Mouse (Mus musculus): Measurements from ENCODE around the gene Cyp27a1. TPM values are rescaled to one million over a fixed set of nuclear protein-coding genes. Genes with fewer than 3 reads are reported as not detected.

Gene Cyp27a1
- total and polyA plus RNA-seq, 2 experiments from 2014 or later: 2.8 to 3.2 TPM

DNA sequence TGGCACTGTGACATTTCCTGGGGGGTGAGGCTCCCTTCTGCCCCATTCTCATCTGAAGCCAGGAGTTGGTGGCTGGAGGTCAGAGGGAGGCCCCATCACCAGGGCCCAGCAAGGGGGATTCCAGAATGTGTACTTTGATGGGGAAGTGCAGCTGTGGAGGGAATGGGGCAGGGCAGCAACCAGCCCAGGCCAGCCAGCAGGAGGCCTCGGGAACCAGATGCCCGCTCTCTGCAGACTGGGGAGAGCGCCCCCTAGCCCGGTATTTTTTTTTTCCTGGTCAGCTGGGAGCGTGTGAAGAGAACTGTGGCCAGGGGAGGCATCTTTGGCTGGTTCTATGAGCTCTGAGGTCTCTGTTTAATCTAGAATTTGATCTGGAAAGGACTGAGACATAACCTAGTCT, 62.4 kb downstream of the Cyp27a1 start:
- no peak overlapping the region for H3K4me3 ChIP-seq (ENCODE audit: low read length)
- no peak for DNase-seq (ENCODE audit: low spot score)
- H3K27me3 ChIP-seq (ENCODE audit: insufficient read depth, low read length): peaks cover 51% of the 10 kb centered on the region
- H3K36me3 ChIP-seq (ENCODE audit: insufficient read depth, low read length): no peaks in the 10 kb centered on the region
- WGBS: 11% methylated on average over 5 of the region's 5 CpGs
- no peak overlapping the region for H3K27ac ChIP-seq
- 0 out of 2 replicates have a peak, but pooled peaks cover 9% of the 10 kb centered on the region for H3K4me1 ChIP-seq (ENCODE audit: insufficient read depth, low read length)
- no peaks in the 10 kb centered on the region for H3K9me3 ChIP-seq (ENCODE audit: low read length)
- no peak for ATAC-seq
- H3K9ac ChIP-seq (replicated peaks; ENCODE audit: low read length): no peak overlapping the region
- peak; percentile 55 for TF ChIP-seq CTCF (IDR thresholded peaks at IDR 0.05; ENCODE audit: low read depth)
- H3K4me2 ChIP-seq (ENCODE audit: low read depth, low read length): no peak overlapping the region

DNA sequence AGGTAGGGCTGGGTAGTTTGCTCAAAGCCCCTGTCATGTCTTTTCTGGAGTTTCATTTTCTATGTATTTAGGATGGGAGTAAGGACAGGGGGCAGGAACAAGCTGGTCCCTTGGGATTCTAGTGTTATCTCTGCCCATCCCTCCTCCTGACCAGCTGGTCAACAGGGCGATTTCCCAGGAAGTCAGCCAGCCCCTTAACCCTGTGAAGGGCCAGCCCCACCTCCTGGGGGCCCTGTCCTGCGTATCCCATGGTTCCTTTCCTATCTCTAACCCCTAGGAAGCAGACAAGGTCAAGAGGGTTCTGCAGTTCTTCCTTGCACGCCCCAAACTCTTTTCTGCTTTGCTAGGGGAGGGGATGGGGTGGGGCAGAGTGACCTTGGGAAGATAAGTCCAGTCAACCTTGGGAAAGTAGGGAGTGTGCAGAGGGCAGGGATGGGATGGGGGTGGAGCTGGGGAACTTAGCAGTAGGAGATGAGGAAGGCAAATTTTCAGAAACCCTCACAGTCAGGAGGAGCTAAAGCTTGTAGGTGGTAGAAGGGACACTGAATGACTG, 65.6 kb downstream of the Cyp27a1 start:
- no peaks in the 10 kb centered on the region for H3K36me3 ChIP-seq (ENCODE audit: insufficient read depth, low read length)
- no peak overlapping the region for H3K4me3 ChIP-seq (ENCODE audit: low read length)
- H3K9ac ChIP-seq (replicated peaks; ENCODE audit: low read length): no peak overlapping the region
- H3K9me3 ChIP-seq (ENCODE audit: low read length): no peaks in the 10 kb centered on the region
- no peak overlapping the region for H3K27ac ChIP-seq
- no peak for TF ChIP-seq CTCF (IDR thresholded peaks at IDR 0.05; ENCODE audit: low read depth)
- H3K27me3 ChIP-seq (ENCODE audit: insufficient read depth, low read length): peaks cover 56% of the 10 kb centered on the region
- no peak overlapping the region for H3K4me2 ChIP-seq (ENCODE audit: low read depth, low read length)
- DNase-seq (ENCODE audit: low spot score) (no peak), ATAC-seq (no peak)
- H3K4me1 ChIP-seq (ENCODE audit: insufficient read depth, low read length): peaks cover 16% of the 10 kb centered on the region; the same call in 1 of the 2 replicates
- WGBS: 35% methylated on average over 3 of the region's 3 CpGs

DNA sequence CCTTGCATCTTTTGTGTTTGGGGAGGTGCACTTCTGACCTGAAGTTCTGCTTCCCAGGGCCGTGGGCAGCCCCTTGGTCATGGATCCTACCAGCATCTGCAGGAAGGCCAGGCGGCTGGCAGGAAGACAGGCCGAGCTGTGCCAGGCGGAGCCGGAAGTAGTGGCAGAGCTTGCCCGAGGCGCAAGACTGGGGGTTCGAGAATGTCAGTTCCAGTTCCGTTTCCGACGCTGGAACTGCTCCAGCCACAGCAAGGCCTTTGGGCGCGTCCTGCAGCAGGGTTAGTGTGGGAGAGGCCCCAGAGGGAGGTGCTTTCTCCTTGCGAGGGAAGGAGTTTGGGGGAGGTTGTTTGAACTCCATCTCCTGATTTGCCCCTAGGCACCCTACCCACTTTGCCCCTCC, 68.7 kb downstream of the Cyp27a1 start:
- Histone ChIP-seq H3K27ac (no peak overlapping the region), H3K4me1 (ENCODE audit: insufficient read depth, low read length) (peaks cover 10% of the 10 kb centered on the region; the same call in 1 of the 2 replicates), H3K27me3 (ENCODE audit: insufficient read depth, low read length) (peaks cover 57% of the 10 kb centered on the region), H3K9ac (replicated peaks; ENCODE audit: low read length) (no peak overlapping the region), H3K9me3 (ENCODE audit: low read length) (no peaks in the 10 kb centered on the region), H3K36me3 (ENCODE audit: insufficient read depth, low read length) (no peaks in the 10 kb centered on the region), H3K4me3 (ENCODE audit: low read length) (no peak overlapping the region), H3K4me2 (ENCODE audit: low read depth, low read length) (no peak overlapping the region)
- DNase-seq (ENCODE audit: low spot score) (no peak), ATAC-seq (no peak)
- no peak for TF ChIP-seq CTCF (IDR thresholded peaks at IDR 0.05; ENCODE audit: low read depth)
- WGBS: 19% methylated on average over 14 of the region's 14 CpGs

DNA sequence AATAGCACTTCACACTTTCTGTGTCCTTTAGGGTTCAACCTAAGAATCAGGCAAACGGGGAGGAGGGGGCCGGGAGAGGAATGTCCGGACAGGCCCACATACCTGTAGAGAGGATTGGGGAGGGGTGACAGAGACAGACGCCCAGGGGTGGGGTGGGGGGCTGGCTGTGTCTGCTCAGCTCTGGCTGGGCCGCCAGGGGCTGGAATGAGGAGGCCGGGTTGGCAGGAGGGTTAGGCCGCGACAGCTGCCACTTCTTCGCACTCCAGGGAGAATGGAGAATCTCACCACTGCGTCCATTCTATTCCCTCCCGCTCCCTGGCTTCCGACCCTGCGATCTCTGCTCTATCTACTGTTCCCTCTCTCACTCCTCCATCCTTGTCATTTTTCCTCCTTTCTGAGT, 70.2 kb downstream of the Cyp27a1 start:
- no peak overlapping the region for H3K9ac ChIP-seq (replicated peaks; ENCODE audit: low read length)

DNA sequence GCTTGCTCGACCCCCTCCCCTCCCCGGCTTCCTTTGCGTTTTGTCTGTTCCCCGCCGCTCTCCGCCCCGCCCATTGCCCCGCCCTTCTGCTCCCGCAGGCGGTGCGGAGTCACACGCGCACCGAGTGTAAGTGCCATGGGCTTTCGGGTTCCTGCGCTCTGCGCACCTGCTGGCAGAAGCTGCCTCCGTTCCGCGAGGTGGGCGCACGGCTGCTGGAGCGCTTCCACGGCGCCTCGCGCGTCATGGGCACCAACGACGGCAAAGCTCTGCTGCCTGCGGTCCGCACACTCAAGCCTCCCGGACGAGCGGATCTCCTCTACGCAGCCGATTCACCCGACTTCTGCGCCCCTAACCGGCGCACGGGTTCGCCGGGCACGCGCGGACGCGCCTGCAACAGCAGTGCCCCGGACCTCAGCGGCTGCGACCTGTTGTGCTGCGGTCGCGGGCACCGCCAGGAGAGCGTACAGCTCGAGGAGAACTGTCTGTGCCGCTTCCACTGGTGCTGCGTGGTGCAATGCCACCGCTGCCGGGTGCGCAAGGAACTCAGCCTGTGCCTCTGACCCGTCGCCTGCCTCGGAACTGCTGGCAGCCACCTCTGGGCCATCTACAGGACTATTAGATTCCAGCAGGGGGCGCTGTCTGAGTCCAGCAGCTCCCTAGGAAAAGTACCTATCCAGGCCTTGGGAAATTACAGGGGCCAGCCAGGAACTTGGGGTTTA, 70.8 kb downstream of the Cyp27a1 start:
- H3K9ac ChIP-seq (replicated peaks; ENCODE audit: low read length): 0 out of 2 replicates have a peak overlapping the region, but pooled peaks have one; percentile 6

More for the DNA sequence above, 70.2 kb downstream of the Cyp27a1 start:
- ATAC-seq (no peak), DNase-seq (ENCODE audit: low spot score) (no peak)
- WGBS: 4% methylated on average over 13 of the region's 13 CpGs
- peaks cover 61% of the 10 kb centered on the region for H3K27me3 ChIP-seq (ENCODE audit: insufficient read depth, low read length)
- peaks cover 10% of the 10 kb centered on the region; the same call in 1 of the 2 replicates for H3K4me1 ChIP-seq (ENCODE audit: insufficient read depth, low read length)
- H3K4me3 ChIP-seq (ENCODE audit: low read length): peak overlapping the region; percentile 41
- peak overlapping the region; percentile 66 for H3K4me2 ChIP-seq (ENCODE audit: low read depth, low read length)
- no peak overlapping the region for H3K27ac ChIP-seq
- H3K36me3 ChIP-seq (ENCODE audit: insufficient read depth, low read length): no peaks in the 10 kb centered on the region
- H3K9me3 ChIP-seq (ENCODE audit: low read length): no peaks in the 10 kb centered on the region
- TF ChIP-seq CTCF (IDR thresholded peaks at IDR 0.05; ENCODE audit: low read depth): no peak

More for the DNA sequence above, 70.8 kb downstream of the Cyp27a1 start:
- Histone ChIP-seq H3K4me1 (ENCODE audit: insufficient read depth, low read length) (peaks cover 10% of the 10 kb centered on the region; the same call in 1 of the 2 replicates), H3K9me3 (ENCODE audit: low read length) (no peaks in the 10 kb centered on the region), H3K4me2 (ENCODE audit: low read depth, low read length) (peak overlapping the region; percentile 66), H3K27ac (no peak overlapping the region), H3K36me3 (ENCODE audit: insufficient read depth, low read length) (no peaks in the 10 kb centered on the region), H3K27me3 (ENCODE audit: insufficient read depth, low read length) (peaks cover 59% of the 10 kb centered on the region), H3K4me3 (ENCODE audit: low read length) (peak overlapping the region; percentile 41)
- TF ChIP-seq CTCF (IDR thresholded peaks at IDR 0.05; ENCODE audit: low read depth): peak; percentile 68
- peak; percentile 31; the same call in 1 of the 2 replicates for ATAC-seq
- DNase-seq (ENCODE audit: low spot score): peak; percentile 76
- 2% methylated on average over 67 of the region's 67 CpGs for WGBS

Other genes starting within 250 kb of the Cyp27a1 start
- gene Cnot9, start 207.5 kb upstream of the Cyp27a1 start, total RNA-seq (2014; rRNA removed): 30.3 and 36.7 TPM in 2 replicates
- 45.4 and 46.0 TPM in 2 replicates for gene Cnot9, start 207.5 kb upstream of the Cyp27a1 start, polyA plus RNA-seq (2015; fragmentation: Nextera tagmentation; extraction: Ambion mirVana)
- 11.0 and 11.5 TPM in 2 replicates for gene Plcd4, start 170.7 kb upstream of the Cyp27a1 start, total RNA-seq (2014; rRNA removed)
- gene Plcd4, start 170.7 kb upstream of the Cyp27a1 start, polyA plus RNA-seq (2015; fragmentation: Nextera tagmentation; extraction: Ambion mirVana): 8.7 and 11.4 TPM in 2 replicates
- gene Usp37, start 169.3 kb upstream of the Cyp27a1 start, total RNA-seq (2014; rRNA removed): 13.0 and 25.3 TPM in 2 replicates
- 17.4 and 21.3 TPM in 2 replicates for gene Usp37, start 169.3 kb upstream of the Cyp27a1 start, polyA plus RNA-seq (2015; fragmentation: Nextera tagmentation; extraction: Ambion mirVana)
- gene Zfp142, start 125.3 kb upstream of the Cyp27a1 start, total RNA-seq (2014; rRNA removed): 13.3 and 15.1 TPM in 2 replicates
- gene Zfp142, start 125.3 kb upstream of the Cyp27a1 start, polyA plus RNA-seq (2015; fragmentation: Nextera tagmentation; extraction: Ambion mirVana): 5.4 and 5.9 TPM in 2 replicates
- gene Bcs1l, start 125.3 kb upstream of the Cyp27a1 start, total RNA-seq (2014; rRNA removed): 15.2 and 29.9 TPM in 2 replicates
- gene Bcs1l, start 125.3 kb upstream of the Cyp27a1 start, polyA plus RNA-seq (2015; fragmentation: Nextera tagmentation; extraction: Ambion mirVana): 12.3 and 14.4 TPM in 2 replicates
- gene Rnf25, start 112.2 kb upstream of the Cyp27a1 start, total RNA-seq (2014; rRNA removed): 64.1 and 77.7 TPM in 2 replicates
- gene Rnf25, start 112.2 kb upstream of the Cyp27a1 start, polyA plus RNA-seq (2015; fragmentation: Nextera tagmentation; extraction: Ambion mirVana): 45.8 and 50.0 TPM in 2 replicates
- 8.3 and 10.9 TPM in 2 replicates for gene Stk36, start 112.1 kb upstream of the Cyp27a1 start, total RNA-seq (2014; rRNA removed)
- 9.4 and 9.6 TPM in 2 replicates for gene Stk36, start 112.1 kb upstream of the Cyp27a1 start, polyA plus RNA-seq (2015; fragmentation: Nextera tagmentation; extraction: Ambion mirVana)
- gene Ttll4, start 51.8 kb upstream of the Cyp27a1 start, total RNA-seq (2014; rRNA removed): 25.8 and 32.9 TPM in 2 replicates
- gene Ttll4, start 51.8 kb upstream of the Cyp27a1 start, polyA plus RNA-seq (2015; fragmentation: Nextera tagmentation; extraction: Ambion mirVana): 3.2 and 4.0 TPM in 2 replicates
- not detected in 2 replicates for gene Prkag3, start 35.6 kb downstream of the Cyp27a1 start, total RNA-seq (2014; rRNA removed)
- not detected in 2 replicates for gene Prkag3, start 35.6 kb downstream of the Cyp27a1 start, polyA plus RNA-seq (2015; fragmentation: Nextera tagmentation; extraction: Ambion mirVana)
- 5.9 and 11.2 TPM in 2 replicates for gene Wnt6, start 58.3 kb downstream of the Cyp27a1 start, total RNA-seq (2014; rRNA removed)
- 6.7 and 7.4 TPM in 2 replicates for gene Wnt6, start 58.3 kb downstream of the Cyp27a1 start, polyA plus RNA-seq (2015; fragmentation: Nextera tagmentation; extraction: Ambion mirVana)
- 1.8 and 2.7 TPM in 2 replicates for gene Wnt10a, start 77.9 kb downstream of the Cyp27a1 start, total RNA-seq (2014; rRNA removed)
- 0.48 and 0.68 TPM in 2 replicates for gene Wnt10a, start 77.9 kb downstream of the Cyp27a1 start, polyA plus RNA-seq (2015; fragmentation: Nextera tagmentation; extraction: Ambion mirVana)
- gene Cdk5r2, start 141.4 kb downstream of the Cyp27a1 start, total RNA-seq (2014; rRNA removed): 59.2 and 75.3 TPM in 2 replicates
- gene Cdk5r2, start 141.4 kb downstream of the Cyp27a1 start, polyA plus RNA-seq (2015; fragmentation: Nextera tagmentation; extraction: Ambion mirVana): 12.3 and 13.6 TPM in 2 replicates
- gene Fev, start 171.8 kb downstream of the Cyp27a1 start, total RNA-seq (2014; rRNA removed): 0.16 and 1.1 TPM in 2 replicates
- gene Fev, start 171.8 kb downstream of the Cyp27a1 start, polyA plus RNA-seq (2015; fragmentation: Nextera tagmentation; extraction: Ambion mirVana): 4.2 and 5.9 TPM in 2 replicates
- gene Cryba2, start 179.6 kb downstream of the Cyp27a1 start, total RNA-seq (2014; rRNA removed): 2.0 TPM in 1 of 2 replicates, not detected in the other
- gene Cryba2, start 179.6 kb downstream of the Cyp27a1 start, polyA plus RNA-seq (2015; fragmentation: Nextera tagmentation; extraction: Ambion mirVana): 1.6 and 1.7 TPM in 2 replicates
- 2.7 and 4.7 TPM in 2 replicates for gene Cfap65, start 222.0 kb downstream of the Cyp27a1 start, total RNA-seq (2014; rRNA removed)
- 1.1 and 1.3 TPM in 2 replicates for gene Cfap65, start 222.0 kb downstream of the Cyp27a1 start, polyA plus RNA-seq (2015; fragmentation: Nextera tagmentation; extraction: Ambion mirVana)
- 0.18 and 0.31 TPM in 2 replicates for gene Ihh, start 238.1 kb downstream of the Cyp27a1 start, total RNA-seq (2014; rRNA removed)
- gene Ihh, start 238.1 kb downstream of the Cyp27a1 start, polyA plus RNA-seq (2015; fragmentation: Nextera tagmentation; extraction: Ambion mirVana): 0.11 and 0.25 TPM in 2 replicates